29 mouse cellular contexts compared by ENCODE assay signal in genomic region chr2:167132041-167132440, GRCm38 (mm10). TPM values are rescaled to one million over a fixed set of nuclear protein-coding genes. Genes with fewer than 3 reads are reported as not detected.
DNase-seq lines count a peak whose midpoint lies in the region; ATAC-seq and TF ChIP-seq lines count a peak whose summit lies in the region.
"Had no signal": no experiment of that assay in that cellular context is flagged by ENCODE, and none has a peak within 500 bp of the region (broad histone marks: within the 10 kb centered on the region; RNA-seq: fewer than 3 reads in every experiment).

No protein-coding gene starts in this region.

- no peak overlapping the region for H3K4me2 ChIP-seq in kidney, embryonic 15.5 days
- H3K4me2 ChIP-seq in neural tube, embryonic 11.5 days (ENCODE audit: low read depth) = no peak overlapping the region
- H3K4me2 ChIP-seq: embryonic facial prominence, embryonic 12.5 days; forebrain, embryonic 12.5 days; forebrain, embryonic 15.5 days; heart, embryonic 13.5 days; hindbrain, embryonic 14.5 days had no signal

- intact Hi-C loops in heart, adult 2 months (cut with DNase I) = no loop called here

- H3K36me3 ChIP-seq in heart, adult 2 months (ENCODE audit: control insufficient read depth, insufficient read depth, low read length) = no peaks in the 10 kb centered on the region
- no peaks in the 10 kb centered on the region for H3K36me3 ChIP-seq in kidney, embryonic 15.5 days
- H3K36me3 ChIP-seq in neural tube, embryonic 11.5 days (ENCODE audit: control insufficient read depth, insufficient read depth, low read length) = no peaks in the 10 kb centered on the region
- H3K36me3 ChIP-seq: embryonic facial prominence, embryonic 12.5 days; forebrain, embryonic 12.5 days; forebrain, embryonic 15.5 days; heart, embryonic 10.5 days; heart, embryonic 13.5 days had no signal

- no peak overlapping the region for H3K4me3 ChIP-seq in heart, adult 2 months
- H3K4me3 ChIP-seq in kidney, embryonic 15.5 days (replicated peaks) = no peak overlapping the region
- H3K4me3 ChIP-seq in neural tube, embryonic 11.5 days (ENCODE audit: low read depth, low read length) = no peak overlapping the region
- H3K4me3 ChIP-seq: embryonic facial prominence, embryonic 12.5 days; erythroblast, embryonic 14.5 days; forebrain, embryonic 12.5 days; forebrain, embryonic 15.5 days; heart, embryonic 10.5 days; heart, embryonic 13.5 days had no signal

- no peaks in the 10 kb centered on the region for H3K27me3 ChIP-seq in heart, adult 2 months (ENCODE audit: control insufficient read depth, insufficient read depth, low read length)
- H3K27me3 ChIP-seq in kidney, embryonic 15.5 days = no peaks in the 10 kb centered on the region
- H3K27me3 ChIP-seq in neural tube, embryonic 11.5 days (ENCODE audit: control insufficient read depth, insufficient read depth, low read length) = no peaks in the 10 kb centered on the region
- H3K27me3 ChIP-seq: embryonic facial prominence, embryonic 12.5 days; forebrain, embryonic 12.5 days; forebrain, embryonic 15.5 days had no signal

- H3K9ac ChIP-seq in heart, adult 2 months (ENCODE audit: low read depth, low read length) = no peak overlapping the region
- H3K9ac ChIP-seq in kidney, embryonic 15.5 days = no peak overlapping the region
- H3K9ac ChIP-seq in neural tube, embryonic 11.5 days (ENCODE audit: low read length) = no peak overlapping the region
- H3K9ac ChIP-seq: embryonic facial prominence, embryonic 12.5 days; forebrain, embryonic 12.5 days; forebrain, embryonic 15.5 days; heart, embryonic 13.5 days; hindbrain, embryonic 14.5 days had no signal

- no peak for ATAC-seq in kidney, embryonic 15.5 days (replicated peaks; ENCODE audit: low FRiP score)
- ATAC-seq in neural tube, embryonic 11.5 days (ENCODE audit: insufficient read depth, low FRiP score, low TSS enrichment) = no peak
- ATAC-seq: activated CD4-positive, CD25-positive, alpha-beta regulatory T cell, adult 4 months; CD4-positive, CD25-positive, alpha-beta regulatory T cell, adult 4 months; forebrain, embryonic 15.5 days had no signal

- peaks cover 25% of the 10 kb centered on the region for H3K4me1 ChIP-seq in heart, adult 2 months (ENCODE audit: control insufficient read depth, insufficient read depth, low read length)
- peaks cover 47% of the 10 kb centered on the region for H3K4me1 ChIP-seq in kidney, embryonic 15.5 days
- H3K4me1 ChIP-seq in neural tube, embryonic 11.5 days (ENCODE audit: control insufficient read depth, insufficient read depth, low read length) = peaks cover 5% of the 10 kb centered on the region

- H3K9me3 ChIP-seq in kidney, embryonic 15.5 days (replicated peaks) = no peaks in the 10 kb centered on the region
- H3K9me3 ChIP-seq in neural tube, embryonic 11.5 days (ENCODE audit: control insufficient read depth, low read length) = no peaks in the 10 kb centered on the region
- H3K9me3 ChIP-seq: embryonic facial prominence, embryonic 12.5 days; forebrain, embryonic 12.5 days; forebrain, embryonic 15.5 days; heart, embryonic 10.5 days; heart, embryonic 13.5 days had no signal

- no peak for DNase-seq in heart, adult 2 months
- DNase-seq in heart, adult 9 months (ENCODE audit: low spot score in 2 of 2) = no peak
- no peak for DNase-seq in kidney, postnatal 10 days
- no peak for DNase-seq in neural tube, embryonic 11.5 days (ENCODE audit: low spot score)
- DNase-seq in neural tube, embryonic 10.5 days (ENCODE audit: extremely low spot score, low spot score) = no peak
- DNase-seq in mesoderm, embryonic 11.5 days (ENCODE audit: low read depth, low spot score) = peak; percentile 28
- DNase-seq in lung, postnatal 25 days (ENCODE audit: low spot score) = no peak
- DNase-seq: adrenal gland, adult 8-10 months; adrenal gland, postnatal 25 days; cerebellum, adult 11-12 months; cerebellum, adult 8-10 months; cerebellum, postnatal 10 days; cerebellum, postnatal 36 days; gastrocnemius, postnatal 10 days; gastrocnemius, postnatal 36 days; heart, adult 11 months; heart, postnatal 14 days; heart, postnatal 4 days had no signal

- TF ChIP-seq EP300 in heart, adult 2 months (IDR thresholded peaks at IDR 0.05; ENCODE audit: insufficient read depth, low read depth, low read length) = no peak

- TF ChIP-seq POLR2A in heart, adult 2 months (IDR thresholded peaks at IDR 0.05; ENCODE audit: insufficient read depth, low read depth, low read length) = no peak

- TF ChIP-seq CTCF in heart, adult 2 months (IDR thresholded peaks at IDR 0.05) = no peak

- H3K27ac ChIP-seq in heart, adult 2 months = peak overlapping the region; percentile 16; the same call in 1 of the 2 replicates
- 0 out of 2 replicates have a peak overlapping the region, but pooled peaks have one; percentile 18 for H3K27ac ChIP-seq in kidney, embryonic 15.5 days
- H3K27ac ChIP-seq in neural tube, embryonic 11.5 days (ENCODE audit: low read depth, low read length) = 0 out of 2 replicates have a peak overlapping the region, but pooled peaks have one; percentile 49
- H3K27ac ChIP-seq: embryonic facial prominence, embryonic 12.5 days; forebrain, embryonic 12.5 days; forebrain, embryonic 15.5 days; heart, embryonic 10.5 days; heart, embryonic 13.5 days; hindbrain, embryonic 14.5 days had no signal

- H3K79me2 ChIP-seq in heart, adult 2 months (replicated peaks; ENCODE audit: control insufficient read depth, insufficient read depth, low read length) = no peaks in the 10 kb centered on the region

- WGBS in heart, adult 2 months = 33% methylated on average over 8 of the region's 8 CpGs
- 24% methylated on average over 8 of the region's 8 CpGs for WGBS in kidney, embryonic 15.5 days
- WGBS in neural tube, embryonic 11.5 days = 42% methylated on average over 8 of the region's 8 CpGs

RNA-seq across cellular contexts. Expression of gene Kcnb1, which starts 57.9 kb away (rescaled TPM):
- total RNA-seq in heart, adult 2 months (2021) = 10 to 100 TPM; 32.8 to 38.8 TPM
- 17.2 and 19.2 TPM in 2 replicates for polyA plus RNA-seq in heart, adult 2 months (2012; rRNA removed)
- 0.95 and 1.9 TPM in 2 replicates for polyA plus RNA-seq in kidney, embryonic 15.5 days (2015; fragmentation: Nextera tagmentation; extraction: Ambion mirVana)
- polyA plus RNA-seq in neural tube, embryonic 11.5 days (2014; fragmentation: Nextera tagmentation; extraction: Ambion mirVana) = 1.1 TPM in 2 replicates
- polyA plus RNA-seq: C2C12; erythroblast, embryonic 14.5 days had no signal
